Mouse (Mus musculus) CD4-positive, CD25-positive, alpha-beta regulatory T cell, adult 2 months (primary cell): ENCODE data around the gene Cldn34b1.
"Not testable (repeated sequence)": the region's sequence is repeated elsewhere in the genome, so short reads cannot be mapped to it uniquely, and the experiment has no call there.

ENCODE experiments used
- DNase-seq: peaks from one replicate; pipeline ENCODE4 v3.0.0-alpha.2; 2012; ENCODE audit warnings: low read depth, low spot score

Gene Cldn34b1

DNA sequence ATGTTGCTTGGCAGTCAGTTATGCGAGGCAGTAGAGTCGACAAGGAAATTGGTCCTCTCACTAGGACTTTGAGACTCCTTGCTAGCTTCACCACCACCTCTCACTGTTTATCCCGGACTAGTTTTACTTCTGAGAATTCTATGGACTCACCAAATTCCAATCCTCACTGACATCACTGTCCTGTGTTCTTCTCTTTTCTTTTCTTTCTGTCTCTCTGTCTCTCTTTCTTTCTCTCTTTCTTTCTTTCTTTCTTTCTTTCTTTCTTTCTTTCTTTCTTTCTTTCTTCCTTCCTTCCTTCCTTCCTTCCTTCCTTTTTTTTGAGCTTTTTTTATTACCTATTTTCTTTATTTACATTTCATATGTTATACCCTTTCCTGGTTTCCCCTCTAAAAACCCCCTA is at the start of gene Cldn34b1:
Cldn34b1 (minus strand) TSS at position 101 of the 400 bp plus-strand sequence.
- not testable (repeated sequence) for DNase-seq

- DNase-seq: not testable (repeated sequence)
These were observed 45.8 kb upstream of the Cldn34b1 start, which contains the start of gene Magea6 for GRCm38 (mm10) chrX:154935887-154936286. Gene Magea6, minus strand, starts transcription at chrX:154935987.
